In the genomic region with DNA sequence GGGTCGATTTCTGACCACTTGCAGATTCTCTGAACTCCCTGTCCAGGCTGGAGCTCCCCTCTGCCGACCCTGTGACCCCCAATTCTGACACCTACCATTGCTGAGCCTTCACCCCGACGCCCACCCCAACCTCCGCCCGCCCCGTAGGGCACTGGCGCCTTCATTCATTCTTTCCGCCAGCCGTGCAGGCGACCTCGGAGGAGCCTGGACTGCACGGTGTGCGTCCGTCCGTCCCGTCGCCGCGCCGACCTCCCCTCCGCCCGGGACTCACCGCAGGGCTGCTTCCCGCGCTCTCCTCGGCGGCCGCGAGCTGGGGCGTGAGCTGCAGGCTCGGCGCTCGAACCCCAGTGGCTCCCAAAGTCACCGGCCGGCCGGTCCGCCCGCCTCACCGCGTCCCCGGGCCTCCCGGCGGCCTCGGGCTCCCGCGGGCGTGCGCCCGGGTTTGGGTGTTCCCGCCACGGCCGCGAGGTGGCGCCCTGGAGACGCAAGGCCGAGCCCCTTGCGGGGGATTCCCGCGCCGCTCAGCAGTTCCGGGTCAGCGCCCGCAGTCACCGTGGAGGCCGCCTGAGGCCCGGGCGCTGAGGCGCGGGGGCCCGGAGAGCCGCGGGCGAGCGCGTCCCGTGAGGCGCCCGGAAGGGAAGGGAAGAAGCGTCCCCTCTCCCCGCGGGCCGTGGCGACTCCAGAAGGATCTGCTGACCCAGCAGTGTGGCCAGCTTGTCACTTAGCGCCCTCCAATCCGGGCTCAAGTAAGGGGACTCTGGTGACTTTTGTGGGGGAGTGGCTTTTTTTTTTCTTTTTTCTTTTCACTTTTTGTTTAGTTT, we compare ENCODE assay signal across 8 mouse cellular contexts. TPM values are rescaled to one million over a fixed set of nuclear protein-coding genes. Genes with fewer than 3 reads are reported as not detected.
DNase-seq lines count a peak whose midpoint lies in the region; ATAC-seq lines count a peak whose summit lies in the region.

Gene Ccdc122 (plus strand): TSS at position 547 of the 821 bp plus-strand sequence.
Gene Lacc1 (minus strand): TSS at position 679 of the 821 bp plus-strand sequence.

- H3K27me3 ChIP-seq in hindbrain, embryonic 13.5 days: no peaks in the 10 kb centered on the region

- H3K36me3 ChIP-seq in hindbrain, embryonic 13.5 days: no peaks in the 10 kb centered on the region

- no peak within 1 kb of the TSS for H3K27ac ChIP-seq in hindbrain, embryonic 13.5 days

- DNase-seq in R1 (ENCODE audit: low read depth, low spot score): peak; percentile 71
- DNase-seq in cerebellum, postnatal 14 days: peak; percentile 62 to 70
- DNase-seq in frontal cortex, postnatal 25 days (ENCODE audit: low spot score in 2 of 2): peak; percentile 48 to 58
- DNase-seq in left cerebral cortex, adult 11 months (ENCODE audit: low spot score): peak; percentile 36
- peak; percentile 88 to 91 for DNase-seq in lung, postnatal 4 days
- DNase-seq in retina, postnatal 1 day: peak; percentile 84
- peak; percentile 93 for DNase-seq in thymus, postnatal 4 days

- peak; percentile 65; the same call in 1 of the 2 replicates for ATAC-seq in hindbrain, embryonic 13.5 days (ENCODE audit: low FRiP score)

- peak within 1 kb of the TSS; percentile 76 for H3K9ac ChIP-seq in hindbrain, embryonic 13.5 days

- H3K4me2 ChIP-seq in hindbrain, embryonic 13.5 days: peak within 1 kb of the TSS; percentile 78

- peak within 1 kb of the TSS; percentile 53 for H3K4me3 ChIP-seq in hindbrain, embryonic 13.5 days

- H3K4me1 ChIP-seq in hindbrain, embryonic 13.5 days (replicated peaks): peaks cover 7% of the 10 kb centered on the region

- no peaks in the 10 kb centered on the region for H3K9me3 ChIP-seq in hindbrain, embryonic 13.5 days

- WGBS in hindbrain, embryonic 13.5 days: under 1% methylated on average over 78 of the region's 86 CpGs

RNA-seq across cellular contexts. Expression of gene Ccdc122, which starts in this region (rescaled TPM):
- polyA plus RNA-seq in hindbrain, embryonic 13.5 days (2015; fragmentation: Nextera tagmentation; extraction: Ambion mirVana): 0.70 and 0.88 TPM in 2 replicates

RNA-seq across cellular contexts. Expression of gene Lacc1, which starts in this region (rescaled TPM):
- polyA plus RNA-seq in hindbrain, embryonic 13.5 days (2015; fragmentation: Nextera tagmentation; extraction: Ambion mirVana): 2.5 and 3.8 TPM in 2 replicates

Comparison
In these comparisons a context has a peak if more than half of its experiments do, and no peak if none do; other contexts are left out.
1. DNase-seq: peak in every context shown above with its lines; median percentile 93 in thymus, postnatal 4 days; 90 in lung, postnatal 4 days; 84 in retina, postnatal 1 day; 71 in R1; 66 in cerebellum, postnatal 14 days; 53 in frontal cortex, postnatal 25 days; 36 in left cerebral cortex, adult 11 months.